8 mouse cellular contexts compared by ENCODE assay signal in the genomic region with DNA sequence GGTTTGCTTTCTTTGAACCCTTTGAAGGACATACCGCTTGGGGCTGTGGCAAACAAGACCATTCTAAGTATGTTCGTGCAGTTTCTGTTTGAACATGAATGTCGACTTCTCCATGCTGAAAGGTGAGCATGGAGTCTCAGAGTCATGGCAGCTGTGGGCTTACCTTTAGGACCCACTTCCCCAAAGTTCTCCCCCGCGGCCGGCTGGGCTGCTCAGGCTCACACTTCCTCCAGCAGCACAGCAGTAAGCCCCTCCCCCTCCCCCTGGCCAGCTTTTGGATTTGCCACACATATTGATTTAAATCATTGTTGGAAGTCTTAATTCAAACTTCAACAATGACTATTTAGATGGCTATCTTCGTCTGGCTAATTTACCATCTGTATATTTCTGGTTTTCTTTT. TPM values are rescaled to one million over a fixed set of nuclear protein-coding genes. Genes with fewer than 3 reads are reported as not detected.
DNase-seq lines count a peak whose midpoint lies in the region; ATAC-seq lines count a peak whose summit lies in the region.

No protein-coding gene starts in this region.

- H3K4me3 ChIP-seq in heart, embryonic 11.5 days (ENCODE audit: low read depth, low read length): peak overlapping the region; percentile 35
- H3K4me3 ChIP-seq in brown adipose tissue, adult 24 weeks (ENCODE audit: insufficient read depth, low read depth, low read length): peak overlapping the region; percentile 21; the same call in 1 of the 2 replicates
- peak overlapping the region; percentile 11; the same call in 1 of the 2 replicates for H3K4me3 ChIP-seq in hindbrain, embryonic 12.5 days

- no peaks in the 10 kb centered on the region; the same call in 1 of the 2 replicates for H3K9me3 ChIP-seq in heart, embryonic 11.5 days (replicated peaks; ENCODE audit: control insufficient read depth, low read length)
- H3K9me3 ChIP-seq in hindbrain, embryonic 12.5 days (replicated peaks): 0 out of 2 replicates have a peak, but pooled peaks cover 6% of the 10 kb centered on the region

- peak overlapping the region; percentile 65 for H3K4me2 ChIP-seq in heart, embryonic 11.5 days
- peak overlapping the region; percentile 41 for H3K4me2 ChIP-seq in hindbrain, embryonic 12.5 days (replicated peaks)

- no peaks in the 10 kb centered on the region for H3K36me3 ChIP-seq in heart, embryonic 11.5 days (ENCODE audit: control insufficient read depth, insufficient read depth, low read length)
- no peaks in the 10 kb centered on the region for H3K36me3 ChIP-seq in hindbrain, embryonic 12.5 days

- H3K9ac ChIP-seq in heart, embryonic 11.5 days (ENCODE audit: low read depth, low read length): no peak overlapping the region
- H3K9ac ChIP-seq in hindbrain, embryonic 12.5 days: no peak overlapping the region

- no peaks in the 10 kb centered on the region for H3K4me1 ChIP-seq in heart, embryonic 11.5 days (ENCODE audit: control insufficient read depth, insufficient read depth, low read length)
- no peaks in the 10 kb centered on the region for H3K4me1 ChIP-seq in brown adipose tissue, adult 24 weeks (ENCODE audit: control insufficient read depth, insufficient read depth, insufficient read length, low read length)
- H3K4me1 ChIP-seq in hindbrain, embryonic 12.5 days: peaks cover 7% of the 10 kb centered on the region

- no peak for DNase-seq in heart, postnatal 10 days
- DNase-seq in c-Kit-positive CD71-positive TER-119-positive erythroid progenitor cells, embryonic 14.5 days (ENCODE audit: low spot score): no peak
- DNase-seq in gastrocnemius, postnatal 10 days: no peak
- DNase-seq in cerebellum, postnatal 4 days (ENCODE audit: low spot score in 2 of 2): no peak

- H3K27me3 ChIP-seq in heart, embryonic 11.5 days (ENCODE audit: control insufficient read depth, insufficient read depth, low read length): 0 out of 2 replicates have a peak, but pooled peaks cover 6% of the 10 kb centered on the region
- peaks cover 7% of the 10 kb centered on the region for H3K27me3 ChIP-seq in hindbrain, embryonic 12.5 days

- WGBS in heart, embryonic 11.5 days (ENCODE audit: insufficient replicate concordance): 14% methylated on average over 7 of the region's 7 CpGs
- 13% methylated on average over 7 of the region's 7 CpGs for WGBS in hindbrain, embryonic 12.5 days

- no peak for ATAC-seq in heart, embryonic 11.5 days (replicated peaks; ENCODE audit: insufficient number of reproducible peaks, low FRiP score, low TSS enrichment)
- ATAC-seq in hindbrain, embryonic 12.5 days (ENCODE audit: low FRiP score): no peak
- peak; percentile 48; the same call in 1 of the 2 replicates for ATAC-seq in megakaryocyte progenitor cell, adult 5-6 weeks (replicated peaks; ENCODE audit: poor library complexity)

- intact Hi-C loops in heart, postnatal 10 days (cut with DNase I): no loop called here

- no peak overlapping the region for H3K27ac ChIP-seq in heart, embryonic 11.5 days (ENCODE audit: low read depth, low read length)
- H3K27ac ChIP-seq in brown adipose tissue, adult 24 weeks (replicated peaks; ENCODE audit: low read depth, low read length): no peak overlapping the region
- H3K27ac ChIP-seq in hindbrain, embryonic 12.5 days: no peak overlapping the region

RNA-seq across cellular contexts. Expression of a gene that starts 44.7 kb away (rescaled TPM):
- polyA plus RNA-seq in heart, embryonic 11.5 days (2014; fragmentation: Nextera tagmentation; extraction: Ambion mirVana): 145 and 146 TPM in 2 replicates
- 10 to 100 TPM; 96.0 to 99.9 TPM for total RNA-seq in heart, postnatal 10 days (2021)
- polyA plus RNA-seq in brown adipose tissue, adult 24 weeks (2012; ENCODE audit: insufficient read depth, insufficient read length, missing spikeins): 62.3 and 101 TPM in 2 replicates
- polyA plus RNA-seq in hindbrain, embryonic 12.5 days (2016; fragmentation: Nextera tagmentation; extraction: Ambion mirVana): 168 and 179 TPM in 2 replicates
- total RNA-seq in megakaryocyte progenitor cell, adult 5-6 weeks (2015): 67.0 and 76.1 TPM in 2 replicates
- 56.1 and 63.5 TPM in 2 replicates for total RNA-seq in megakaryocyte progenitor cell, adult 5-6 weeks (2017)
- 10 to 100 TPM; 88.6 to 89.5 TPM for total RNA-seq in gastrocnemius, postnatal 10 days (2021)
